Mouse (Mus musculus): ENCODE results near the gene Hmgcs2.

DNA sequence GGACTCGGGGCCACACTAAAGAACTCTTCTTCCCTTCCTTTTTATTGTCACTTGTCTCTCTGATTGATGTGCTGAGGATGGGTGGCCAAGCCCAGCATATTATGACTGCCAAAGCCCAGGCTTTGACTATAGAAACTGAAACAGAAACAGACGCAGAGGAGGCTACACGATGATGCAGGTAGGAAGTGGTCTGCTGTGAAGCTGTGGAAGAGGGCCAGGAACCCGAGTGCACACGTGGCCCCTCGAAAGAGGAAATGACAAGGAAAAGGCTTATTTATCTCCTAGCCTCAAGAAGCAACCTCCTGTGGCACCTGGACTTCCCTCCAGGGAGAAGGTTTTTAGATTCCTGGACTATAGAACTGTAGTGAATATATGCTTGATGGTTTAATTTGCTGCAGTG lies 67.9 kb downstream of the Hmgcs2 start:
- TF ChIP-seq POLR2A (IDR thresholded peaks at IDR 0.05; ENCODE audit: low read depth, low read length) (no peak), CTCF (IDR thresholded peaks at IDR 0.05; ENCODE audit: borderline replicate concordance, insufficient read depth, low read length) (no peak)
